Mouse (Mus musculus): ENCODE data around the gene Kng1. TPM values are rescaled to one million over a fixed set of nuclear protein-coding genes. Genes with fewer than 3 reads are reported as not detected.

The Kng1 gene
- polyA plus RNA-seq, 1 experiment from 2014 or later, result not detected

- Histone ChIP-seq H3K9ac (peak overlapping the region; percentile 100), H3K27ac (peak overlapping the region; percentile 99; the same call in 1 of the 2 replicates), H3K9me3 (no peaks in the 10 kb centered on the region), H3K4me2 (peak overlapping the region; percentile 97), H3K4me1 (replicated peaks) (peaks cover 33% of the 10 kb centered on the region), H3K27me3 (0 out of 2 replicates have a peak, but pooled peaks cover 1% of the 10 kb centered on the region), H3K4me3 (peak overlapping the region; percentile 99), H3K36me3 (peaks cover 46% of the 10 kb centered on the region)
- 5% methylated on average over 5 of the region's 5 CpGs for WGBS
- ATAC-seq (ENCODE audit: low FRiP score), result no peak
Observed at GRCm38 (mm10) chr16:23108943-23109342, 51.3 kb downstream of the Kng1 start.

- Histone ChIP-seq H3K36me3 (peaks cover 53% of the 10 kb centered on the region), H3K9ac (peak overlapping the region; percentile 100), H3K9me3 (no peaks in the 10 kb centered on the region), H3K4me2 (peak overlapping the region; percentile 97), H3K27me3 (no peaks in the 10 kb centered on the region), H3K4me3 (peak overlapping the region; percentile 99), H3K27ac (no peak overlapping the region), H3K4me1 (replicated peaks) (peaks cover 33% of the 10 kb centered on the region)
- ATAC-seq (ENCODE audit: low FRiP score), result no peak
- WGBS, result 64% methylated on average over 5 of the region's 5 CpGs
Observed at GRCm38 (mm10) chr16:23109350-23110280, 52.0 kb downstream of the Kng1 start.

- no peaks in the 10 kb centered on the region for H3K9me3 ChIP-seq
- ATAC-seq (ENCODE audit: low FRiP score), result no peak
- no peak overlapping the region for H3K9ac ChIP-seq
- H3K36me3 ChIP-seq, result peaks cover 62% of the 10 kb centered on the region
- 84% methylated on average over 12 of the region's 12 CpGs for WGBS
- no peak overlapping the region for H3K4me2 ChIP-seq
- no peak overlapping the region for H3K4me3 ChIP-seq
- H3K27ac ChIP-seq, result no peak overlapping the region
- no peaks in the 10 kb centered on the region for H3K27me3 ChIP-seq
- peaks cover 33% of the 10 kb centered on the region for H3K4me1 ChIP-seq (replicated peaks)
Observed at GRCm38 (mm10) chr16:23112348-23112747, 54.7 kb downstream of the Kng1 start.

GRCm38 (mm10) chr16:23112861-23113435, 55.3 kb downstream of the Kng1 start:
- WGBS, result 59% methylated on average over 9 of the region's 9 CpGs
- no peak overlapping the region for H3K4me3 ChIP-seq
- H3K9me3 ChIP-seq, result no peaks in the 10 kb centered on the region
- H3K4me1 ChIP-seq (replicated peaks), result peaks cover 33% of the 10 kb centered on the region
- no peaks in the 10 kb centered on the region for H3K27me3 ChIP-seq
- ATAC-seq (ENCODE audit: low FRiP score), result no peak
- H3K27ac ChIP-seq, result no peak overlapping the region
- no peak overlapping the region for H3K4me2 ChIP-seq
- H3K36me3 ChIP-seq, result peaks cover 63% of the 10 kb centered on the region
- no peak overlapping the region for H3K9ac ChIP-seq

GRCm38 (mm10) chr16:23113903-23114302, 56.2 kb downstream of the Kng1 start:
- Histone ChIP-seq H3K27ac (no peak overlapping the region), H3K4me2 (no peak overlapping the region), H3K36me3 (peaks cover 63% of the 10 kb centered on the region), H3K27me3 (no peaks in the 10 kb centered on the region), H3K9me3 (no peaks in the 10 kb centered on the region), H3K4me1 (replicated peaks) (peaks cover 30% of the 10 kb centered on the region), H3K4me3 (no peak overlapping the region), H3K9ac (no peak overlapping the region)
- no peak for ATAC-seq (ENCODE audit: low FRiP score)

- peak; percentile 43; the same call in 1 of the 2 replicates for ATAC-seq (ENCODE audit: low FRiP score)
- Histone ChIP-seq H3K27ac (no peak overlapping the region), H3K9ac (no peak overlapping the region), H3K9me3 (no peaks in the 10 kb centered on the region), H3K4me2 (no peak overlapping the region), H3K27me3 (no peaks in the 10 kb centered on the region), H3K4me1 (replicated peaks) (peaks cover 23% of the 10 kb centered on the region), H3K4me3 (no peak overlapping the region), H3K36me3 (peaks cover 62% of the 10 kb centered on the region)
- 72% methylated on average over 5 of the region's 5 CpGs for WGBS
Observed at GRCm38 (mm10) chr16:23114339-23115171, 56.9 kb downstream of the Kng1 start.

- H3K4me2 ChIP-seq, result no peak overlapping the region
- 78% methylated on average over 3 of the region's 3 CpGs for WGBS
- H3K9me3 ChIP-seq, result no peaks in the 10 kb centered on the region
- H3K4me1 ChIP-seq (replicated peaks), result peaks cover 14% of the 10 kb centered on the region
- no peak for ATAC-seq (ENCODE audit: low FRiP score)
- H3K9ac ChIP-seq, result no peak overlapping the region
- H3K4me3 ChIP-seq, result no peak overlapping the region
- H3K27me3 ChIP-seq, result no peaks in the 10 kb centered on the region
- H3K27ac ChIP-seq, result no peak overlapping the region
- H3K36me3 ChIP-seq, result peaks cover 57% of the 10 kb centered on the region
Observed at GRCm38 (mm10) chr16:23115486-23115885, 57.8 kb downstream of the Kng1 start.

GRCm38 (mm10) chr16:23117173-23117572, 59.5 kb downstream of the Kng1 start:
- 63% methylated on average over 4 of the region's 4 CpGs for WGBS
- ATAC-seq (ENCODE audit: low FRiP score), result no peak
- no peak overlapping the region for H3K4me3 ChIP-seq
- H3K9me3 ChIP-seq, result no peaks in the 10 kb centered on the region
- H3K4me1 ChIP-seq (replicated peaks), result peaks cover 2% of the 10 kb centered on the region; the same call in 1 of the 2 replicates
- H3K27ac ChIP-seq, result no peak overlapping the region
- H3K27me3 ChIP-seq, result no peaks in the 10 kb centered on the region
- no peak overlapping the region for H3K4me2 ChIP-seq
- peaks cover 53% of the 10 kb centered on the region for H3K36me3 ChIP-seq
- no peak overlapping the region for H3K9ac ChIP-seq

GRCm38 (mm10) chr16:23122446-23122845, 64.8 kb downstream of the Kng1 start:
- Histone ChIP-seq H3K9ac (no peak overlapping the region), H3K4me3 (no peak overlapping the region), H3K36me3 (peaks cover 42% of the 10 kb centered on the region), H3K4me2 (no peak overlapping the region), H3K9me3 (no peaks in the 10 kb centered on the region), H3K27me3 (no peaks in the 10 kb centered on the region), H3K27ac (no peak overlapping the region), H3K4me1 (replicated peaks) (peaks cover 10% of the 10 kb centered on the region)
- no peak for ATAC-seq (ENCODE audit: low FRiP score)
- WGBS, result 97% methylated on average over 3 of the region's 3 CpGs

GRCm38 (mm10) chr16:23123104-23123503, 65.4 kb downstream of the Kng1 start:
- Histone ChIP-seq H3K4me1 (replicated peaks) (peaks cover 10% of the 10 kb centered on the region), H3K9ac (no peak overlapping the region), H3K27me3 (no peaks in the 10 kb centered on the region), H3K9me3 (no peaks in the 10 kb centered on the region), H3K4me3 (no peak overlapping the region), H3K27ac (no peak overlapping the region), H3K4me2 (no peak overlapping the region), H3K36me3 (peaks cover 39% of the 10 kb centered on the region)
- WGBS, result 96% methylated on average over 4 of the region's 4 CpGs
- no peak for ATAC-seq (ENCODE audit: low FRiP score)

- no peak overlapping the region for H3K4me2 ChIP-seq
- no peak overlapping the region for H3K4me3 ChIP-seq
- H3K4me1 ChIP-seq (replicated peaks), result peaks cover 23% of the 10 kb centered on the region
- no peaks in the 10 kb centered on the region for H3K27me3 ChIP-seq
- no peaks in the 10 kb centered on the region for H3K9me3 ChIP-seq
- no peak for ATAC-seq (ENCODE audit: low FRiP score)
- H3K36me3 ChIP-seq, result peaks cover 33% of the 10 kb centered on the region
- H3K27ac ChIP-seq, result no peak overlapping the region
- WGBS, result 91% methylated on average over 4 of the region's 4 CpGs
- H3K9ac ChIP-seq, result no peak overlapping the region
Observed at GRCm38 (mm10) chr16:23124398-23124797, 66.7 kb downstream of the Kng1 start.

- H3K9me3 ChIP-seq, result no peaks in the 10 kb centered on the region
- under 1% methylated on average over 4 of the region's 4 CpGs for WGBS
- H3K27ac ChIP-seq, result peak overlapping the region; percentile 99
- H3K4me1 ChIP-seq (replicated peaks), result peaks cover 31% of the 10 kb centered on the region
- no peaks in the 10 kb centered on the region for H3K27me3 ChIP-seq
- peak overlapping the region; percentile 91 for H3K9ac ChIP-seq
- no peak; the same call in 1 of the 2 replicates for ATAC-seq (ENCODE audit: low FRiP score)
- H3K4me3 ChIP-seq, result peak overlapping the region; percentile 72
- H3K36me3 ChIP-seq, result peaks cover 16% of the 10 kb centered on the region
- peak overlapping the region; percentile 94 for H3K4me2 ChIP-seq
Observed at GRCm38 (mm10) chr16:23127311-23127672, 69.6 kb downstream of the Kng1 start.

Data from hindbrain, embryonic 13.5 days (tissue).